Mouse (Mus musculus) lung, postnatal 4 days (tissue): ENCODE data around the gene Tcaim.
"Not testable (repeated sequence)": the region's sequence is repeated elsewhere in the genome, so short reads cannot be mapped to it uniquely, and the experiment has no call there.

Source experiments
- DNase-seq, 2 experiments: peaks; one replicate each; pipeline ENCODE4 v3.0.0; 2021

Tcaim gene

DNA sequence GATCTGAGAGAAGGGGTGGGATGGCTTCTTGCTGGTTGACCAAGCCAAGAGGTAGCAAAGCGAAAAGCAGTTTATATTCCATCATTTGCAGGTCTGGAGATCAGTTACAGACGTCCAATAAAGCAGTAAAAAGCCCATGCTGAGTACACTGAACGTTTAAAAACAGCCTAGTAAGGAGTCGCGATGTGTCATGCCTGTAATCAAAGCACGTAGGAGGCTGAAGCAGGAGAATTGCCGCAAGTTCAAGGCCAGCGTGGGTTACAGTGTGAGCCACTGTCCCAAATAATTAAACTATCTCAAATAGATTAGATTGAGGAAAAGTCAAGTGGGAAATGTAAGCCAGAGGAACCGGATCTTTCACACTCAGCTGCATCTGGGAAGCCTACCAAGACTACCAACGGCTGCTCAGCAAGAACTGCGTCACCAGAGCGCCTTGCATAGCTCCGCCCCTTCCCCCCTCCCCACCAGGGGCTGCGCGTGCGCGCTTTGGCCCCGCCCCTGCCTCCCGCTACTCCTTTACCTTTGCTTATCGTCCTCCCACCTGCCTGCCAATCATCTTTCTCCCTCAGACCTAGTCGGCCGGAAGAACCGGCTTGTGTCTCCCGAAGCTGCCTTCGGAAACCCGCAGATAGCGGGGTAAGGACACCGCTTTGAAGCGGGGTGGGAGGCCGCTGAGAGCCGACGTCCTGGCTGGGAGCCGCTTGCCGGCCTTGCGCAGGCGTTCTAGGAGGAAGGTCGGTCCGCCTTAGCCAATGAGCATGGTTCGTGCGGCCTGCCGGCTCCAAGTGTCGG lies at the start of gene Tcaim:
Gene Tcaim (plus strand): TSS at position 487 of the 792 bp plus-strand sequence.
- peak; percentile 94 for DNase-seq

DNA sequence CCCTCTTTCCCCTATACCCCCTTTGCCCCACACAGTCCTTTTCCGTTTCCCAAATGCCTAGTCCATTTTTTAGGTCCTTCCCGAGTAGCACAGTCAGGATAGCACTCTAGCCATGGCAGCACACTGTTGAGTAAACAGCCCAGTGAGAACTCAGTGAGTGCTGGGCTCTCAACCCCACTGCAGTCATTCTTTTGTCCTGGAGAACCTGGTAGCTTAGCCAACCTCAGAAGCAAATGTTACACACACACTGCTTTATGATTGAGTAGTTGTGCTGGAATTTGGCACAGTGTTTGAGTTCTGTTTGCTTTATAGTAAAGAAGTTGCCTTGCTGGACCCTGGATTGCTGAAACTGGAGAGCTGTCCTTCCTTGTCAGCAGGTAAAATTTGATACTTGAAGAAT lies 47.7 kb upstream of the Tcaim start:
- peak in 1 of 2 experiments; percentile 58 for DNase-seq

DNA sequence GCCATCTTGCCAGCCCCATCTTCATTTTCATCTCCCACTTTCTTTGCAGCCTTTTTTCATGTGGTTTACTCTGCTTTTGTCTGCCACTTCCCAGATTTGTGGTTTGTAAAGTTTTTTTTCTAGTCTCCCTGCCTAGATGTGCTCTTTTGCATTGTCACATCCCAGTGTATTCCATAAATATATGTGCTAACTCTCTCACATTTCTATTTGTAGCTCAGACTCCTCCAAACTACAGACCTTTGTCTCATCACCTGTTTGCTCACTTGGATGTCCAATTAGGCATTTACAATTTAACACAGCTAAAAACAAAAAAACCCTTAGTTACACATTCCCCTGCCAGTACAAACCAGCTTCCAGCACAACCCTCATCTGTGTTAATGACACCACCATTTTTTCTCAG lies 45.2 kb upstream of the Tcaim start:
- DNase-seq, result no peak

DNA sequence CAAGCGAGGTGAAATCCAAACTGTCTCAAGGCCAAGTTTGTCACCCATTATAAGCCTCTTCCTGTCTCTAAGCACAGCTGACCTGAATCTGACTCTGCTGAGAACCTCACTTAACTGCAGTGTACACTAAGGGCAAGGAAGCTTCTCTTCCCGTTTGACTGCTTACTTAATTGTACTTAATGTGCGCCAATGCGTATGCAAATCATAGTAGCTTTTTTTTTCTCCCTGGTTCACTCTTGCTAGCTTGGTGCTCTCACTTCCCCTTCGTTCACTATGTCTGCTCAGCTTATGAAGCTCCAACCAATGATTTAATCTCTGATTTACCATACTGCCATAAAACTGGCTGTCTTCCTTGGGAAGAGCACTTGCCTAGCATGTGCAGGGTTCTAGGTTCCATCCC lies 20.1 kb upstream of the Tcaim start:
- DNase-seq, result no peak

DNA sequence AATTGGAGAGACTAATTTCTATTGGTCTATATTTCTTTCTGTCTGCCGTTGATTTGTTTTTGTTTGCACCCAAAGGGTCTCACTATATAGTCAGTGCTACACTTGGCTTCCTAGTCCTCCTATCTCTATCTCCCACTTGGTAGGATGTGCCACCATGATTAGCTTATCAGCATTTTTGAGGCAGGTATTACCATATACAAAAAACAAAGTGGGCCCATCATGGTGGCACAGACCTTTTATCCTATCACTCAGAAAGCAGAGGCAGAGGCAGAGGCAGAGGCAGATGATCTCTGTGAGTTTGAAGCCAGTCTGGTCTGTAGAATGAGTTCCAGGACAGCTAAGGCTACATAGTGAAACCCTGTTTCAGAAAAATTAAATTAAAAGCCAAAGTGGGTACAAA lies 18.8 kb upstream of the Tcaim start:
- no peak for DNase-seq

DNA sequence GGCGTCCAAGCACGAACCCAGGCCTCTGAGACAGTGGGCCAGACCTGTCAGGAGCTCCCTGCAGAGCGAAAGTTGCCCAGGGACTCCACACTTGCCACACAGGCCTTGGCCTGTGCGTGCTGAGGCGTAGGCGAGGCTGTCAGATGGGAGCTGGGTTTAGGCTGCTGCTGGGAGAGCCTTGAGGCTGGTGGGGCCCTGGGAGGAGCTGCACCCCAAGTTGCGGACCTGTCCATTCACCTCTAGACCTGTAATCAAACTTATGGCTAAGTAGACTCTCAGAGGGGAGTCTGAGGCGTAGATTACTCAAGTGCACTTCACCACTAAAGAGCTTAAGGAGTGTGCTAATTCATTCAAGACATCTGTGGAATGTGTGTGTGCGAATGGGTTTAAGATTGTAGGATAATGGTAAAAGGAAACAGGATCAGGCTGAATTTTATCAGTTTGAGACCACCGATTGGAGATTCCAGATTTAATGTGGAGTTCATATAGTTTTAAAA lies 554 bp downstream of the Tcaim start:
- no peak for DNase-seq

DNA sequence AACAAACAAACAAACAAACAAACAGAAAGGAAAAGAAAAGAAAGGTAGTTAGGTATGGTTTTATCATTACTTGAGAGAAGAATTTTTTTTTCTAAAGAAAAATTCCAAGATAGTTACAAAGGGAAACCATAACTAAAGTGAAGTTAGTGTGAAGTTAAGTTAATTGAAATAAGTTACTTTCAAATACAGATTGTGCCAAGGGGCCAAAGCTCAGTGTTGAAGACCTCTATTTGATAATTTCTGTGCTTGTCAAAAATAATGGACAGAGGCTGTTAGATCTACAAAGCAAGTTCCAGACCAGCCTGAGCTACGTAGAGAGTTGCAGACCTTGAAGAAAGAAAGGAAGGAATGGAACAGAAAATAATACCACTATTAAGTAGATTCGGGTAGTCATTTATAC lies 1.8 kb downstream of the Tcaim start:
- DNase-seq, result no peak

DNA sequence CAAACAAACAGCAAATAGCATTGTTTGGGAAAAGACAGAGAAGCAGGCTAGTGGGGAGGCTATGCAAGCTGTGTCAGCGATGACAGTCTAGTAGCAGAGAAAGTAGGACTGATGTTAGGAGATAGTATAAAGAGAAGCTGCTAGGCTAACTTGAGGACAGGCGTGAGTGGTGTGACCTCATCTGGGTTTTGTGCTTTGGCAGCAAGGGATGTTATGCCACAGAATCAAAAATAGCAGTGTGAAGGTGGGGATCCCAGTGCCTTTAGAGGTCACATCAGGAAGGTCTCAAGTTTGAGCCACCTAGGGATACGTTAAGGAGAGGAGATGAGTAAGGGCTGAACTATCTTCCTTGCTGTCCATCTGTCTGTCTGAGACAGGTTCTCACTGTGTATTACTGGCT lies 4.9 kb downstream of the Tcaim start:
- no peak for DNase-seq

DNA sequence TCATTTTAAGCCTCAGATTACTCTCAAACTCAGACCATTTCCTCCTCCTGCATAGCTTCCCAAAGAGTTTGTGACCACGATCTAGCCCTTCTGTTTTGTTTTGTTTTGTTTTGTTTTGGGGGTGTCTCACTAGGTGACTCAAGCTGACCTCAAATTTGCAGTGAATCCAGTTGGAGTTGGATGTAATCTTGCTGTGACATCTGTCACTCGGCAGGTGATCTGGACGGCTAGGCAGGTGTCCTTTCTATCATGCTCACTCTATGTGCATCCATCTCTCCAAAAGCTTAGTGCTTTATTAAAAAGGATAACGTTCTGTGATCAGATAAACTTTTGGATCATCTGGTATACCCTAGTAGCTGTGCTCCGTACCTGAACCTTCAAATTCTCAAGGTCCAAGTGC lies 7.0 kb downstream of the Tcaim start:
- DNase-seq, result no peak

DNA sequence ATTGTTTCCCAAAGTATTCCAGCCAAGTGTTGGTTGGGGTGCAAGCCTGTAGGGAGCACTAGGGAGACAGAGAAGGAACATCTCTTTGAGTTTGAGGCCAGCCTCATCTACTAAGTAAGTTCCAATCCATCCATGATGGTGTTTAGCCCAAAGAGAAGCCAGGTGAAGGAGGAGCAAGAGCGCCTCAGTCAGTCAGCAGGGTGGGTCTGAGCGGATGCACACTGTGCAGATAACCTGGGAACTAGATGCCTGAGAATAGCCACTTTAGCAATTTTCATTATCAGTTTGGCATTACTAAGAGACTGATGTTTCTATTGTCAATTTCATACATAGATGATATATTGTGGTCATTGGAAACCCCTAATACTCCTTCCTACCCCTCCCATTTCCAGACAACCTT lies 9.4 kb downstream of the Tcaim start:
- DNase-seq, result no peak

DNA sequence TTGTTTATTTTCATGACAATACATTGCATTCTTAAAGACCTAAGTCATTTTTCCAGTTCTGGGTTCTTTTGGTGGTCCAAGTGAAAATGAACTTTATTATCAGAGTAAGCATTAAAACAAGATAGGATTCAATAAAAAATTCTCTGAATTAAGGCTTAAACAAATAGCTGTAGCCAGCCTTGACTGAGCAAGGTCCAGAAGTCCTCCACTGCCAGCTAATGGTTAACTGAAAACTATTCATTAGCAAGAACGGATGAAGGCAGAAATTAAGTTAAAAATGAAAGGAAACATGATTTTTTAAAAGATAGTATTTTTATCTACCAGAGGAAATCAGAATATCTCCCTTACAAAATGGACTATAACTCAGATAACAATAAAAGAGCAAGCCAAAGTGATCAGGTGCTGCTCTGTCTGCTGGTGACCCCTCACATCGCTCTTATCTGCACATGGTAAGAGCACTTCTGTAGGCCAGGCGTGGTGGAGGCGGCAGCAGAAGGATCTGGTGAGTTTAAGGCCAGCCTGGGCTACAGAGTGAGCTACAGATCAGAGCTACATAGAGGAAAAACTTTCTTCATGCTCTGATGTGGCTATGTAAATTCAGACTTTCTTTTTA lies 10.0 kb downstream of the Tcaim start:
- DNase-seq, result no peak

DNA sequence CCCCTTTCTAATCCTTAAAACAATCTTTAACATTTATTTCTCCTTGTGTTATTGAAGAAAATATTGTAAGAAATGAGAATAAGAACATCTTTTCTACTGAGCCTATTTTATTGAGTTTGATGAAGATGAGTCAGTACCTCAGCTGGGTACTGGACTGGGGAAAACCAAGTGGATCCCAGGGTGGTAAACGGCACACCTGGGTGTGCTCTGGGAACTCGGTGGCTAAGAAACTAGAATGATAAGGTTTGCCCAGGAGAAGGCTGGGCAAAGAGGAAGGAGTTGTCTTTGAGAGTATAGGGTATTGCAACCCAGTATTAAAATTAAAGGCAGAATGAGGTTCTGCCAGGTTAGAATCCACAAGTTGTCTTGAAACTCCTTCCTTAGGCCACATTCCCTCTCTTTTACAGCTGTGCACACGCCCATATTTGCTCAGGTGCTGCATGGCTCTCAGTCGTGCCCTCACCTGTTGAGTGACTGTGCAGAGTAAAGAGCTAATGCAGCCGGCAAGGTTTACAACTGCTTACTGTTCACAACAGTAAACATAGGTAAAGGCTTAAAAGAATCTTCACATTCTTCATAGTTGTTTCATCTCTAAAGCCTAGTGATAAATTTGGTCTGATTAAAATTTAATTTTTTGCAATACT lies 18.2 kb downstream of the Tcaim start:
- DNase-seq, result no peak

DNA sequence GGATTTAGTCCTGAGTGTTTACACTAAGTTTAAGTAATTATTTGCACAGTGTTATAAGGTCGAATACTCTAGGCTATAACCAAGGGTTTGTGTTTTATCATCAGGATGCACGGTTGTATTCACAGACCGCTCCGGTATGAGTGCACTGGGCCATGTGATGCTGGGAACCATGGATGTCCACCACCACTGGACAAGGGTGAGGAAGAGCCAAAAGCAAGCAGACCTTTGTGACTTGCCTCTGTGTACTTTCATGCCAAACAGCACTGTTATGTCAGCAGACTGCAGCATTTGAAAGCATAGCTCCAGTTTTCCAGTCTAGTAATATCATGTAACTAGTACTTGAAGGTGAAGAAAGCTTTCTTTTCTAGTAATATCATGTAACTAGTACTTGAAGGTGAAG lies 21.4 kb downstream of the Tcaim start:
- no peak for DNase-seq

DNA sequence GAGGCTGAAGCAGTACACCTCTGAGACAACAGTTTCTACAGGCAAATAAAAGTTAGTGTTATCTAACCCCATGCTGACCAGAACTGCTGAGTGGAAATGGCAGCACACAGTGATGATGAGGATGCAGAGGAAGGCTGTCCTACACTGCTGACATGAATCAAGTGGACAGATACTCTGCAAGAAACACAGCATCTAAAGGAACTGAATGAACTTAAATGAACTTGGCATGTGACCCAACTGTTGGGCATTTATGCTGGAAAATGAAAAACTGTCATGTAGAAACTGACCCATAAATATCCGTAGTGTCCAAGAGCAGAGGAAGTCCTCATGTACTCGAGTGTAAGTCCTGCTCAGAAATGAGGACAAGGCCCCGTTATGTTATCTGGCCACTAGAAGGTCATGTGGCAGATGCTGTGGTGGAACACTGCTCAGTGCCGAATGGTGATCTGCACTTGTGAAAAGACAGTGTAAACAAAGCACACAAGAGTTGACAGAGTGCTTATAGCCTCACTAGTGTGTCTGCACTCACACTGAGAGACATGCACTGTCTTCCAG lies 24.6 kb downstream of the Tcaim start:
- DNase-seq, result no peak

DNA sequence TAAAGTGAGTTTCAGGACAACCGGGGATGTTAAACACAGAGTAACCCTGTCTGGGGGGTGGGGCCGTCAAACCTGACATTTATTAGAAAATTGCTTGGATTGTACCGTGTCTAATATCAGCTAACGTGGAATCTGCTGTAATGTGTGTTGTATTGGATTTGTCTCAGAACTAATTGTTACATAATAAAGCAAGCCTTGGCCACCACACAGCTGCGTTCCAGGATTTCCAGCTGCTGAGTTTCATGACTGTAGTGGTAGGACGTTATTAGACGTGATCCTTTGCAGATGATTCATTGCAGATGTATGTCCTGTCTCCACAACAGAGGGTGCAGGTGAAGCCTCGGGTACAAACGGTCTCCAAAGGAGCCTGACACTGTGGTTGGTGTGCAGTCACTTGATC lies 30.8 kb downstream of the Tcaim start:
- no peak for DNase-seq

DNA sequence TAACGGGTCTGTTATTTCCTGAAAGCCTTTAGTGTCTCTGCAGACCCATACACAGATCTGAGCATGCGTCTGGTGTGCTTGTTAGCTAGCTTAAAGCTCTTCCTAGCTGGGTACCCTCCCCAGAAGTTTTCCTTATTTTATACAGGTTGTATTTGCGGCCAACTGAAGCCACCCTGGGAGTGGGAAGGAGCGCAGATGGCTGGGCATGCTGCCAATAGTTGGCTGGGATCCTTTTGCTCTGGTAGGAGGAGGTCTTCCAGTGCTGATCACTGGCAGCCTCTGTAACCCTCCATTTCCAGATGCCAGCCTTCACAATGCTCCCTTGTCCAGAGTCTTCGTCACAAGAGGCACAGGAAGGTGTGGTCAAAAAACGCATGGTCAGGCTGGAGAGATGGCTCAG lies 31.5 kb downstream of the Tcaim start:
- peak; percentile 32 to 58 for DNase-seq

DNA sequence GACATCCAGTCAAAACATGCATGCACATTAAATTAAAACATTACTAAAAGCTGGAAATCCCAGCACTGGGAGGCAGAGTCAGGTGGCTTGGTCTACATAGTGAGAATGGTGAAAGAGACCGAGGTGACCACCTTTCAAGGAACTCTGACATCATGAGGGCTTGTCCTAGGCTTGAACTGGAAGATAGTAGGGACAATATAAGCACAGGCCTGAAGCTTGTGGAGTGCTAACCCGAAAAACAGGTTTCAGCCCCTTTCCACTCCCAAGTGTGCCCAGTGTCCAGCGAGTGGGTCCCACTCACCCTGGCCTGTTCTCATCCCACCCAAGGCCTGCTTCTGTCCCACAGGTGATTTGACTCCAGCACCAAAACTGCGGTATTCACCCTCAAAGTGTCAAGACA lies 31.9 kb downstream of the Tcaim start:
- no peak for DNase-seq

DNA sequence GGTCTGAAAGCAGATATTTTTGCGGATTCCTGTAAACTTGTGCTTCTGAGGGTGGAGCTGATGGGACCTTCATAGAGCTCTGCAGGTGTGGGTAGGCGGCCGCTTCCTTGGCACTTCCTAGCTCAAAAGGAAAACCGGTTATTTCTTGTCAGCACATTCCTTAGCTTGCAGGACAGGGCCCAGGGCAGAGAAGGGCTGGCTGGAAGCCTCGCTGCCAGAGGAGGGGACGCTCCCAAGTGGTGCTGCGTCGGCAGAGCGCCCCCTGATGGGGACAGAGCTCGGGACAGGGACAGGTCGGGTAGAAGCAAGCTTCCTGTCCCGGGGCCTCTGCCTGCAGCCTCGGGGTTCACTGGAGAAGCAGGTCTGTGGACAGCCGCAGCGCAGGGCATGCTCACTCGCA lies 32.3 kb downstream of the Tcaim start:
- DNase-seq, result peak; percentile 80 to 88

DNA sequence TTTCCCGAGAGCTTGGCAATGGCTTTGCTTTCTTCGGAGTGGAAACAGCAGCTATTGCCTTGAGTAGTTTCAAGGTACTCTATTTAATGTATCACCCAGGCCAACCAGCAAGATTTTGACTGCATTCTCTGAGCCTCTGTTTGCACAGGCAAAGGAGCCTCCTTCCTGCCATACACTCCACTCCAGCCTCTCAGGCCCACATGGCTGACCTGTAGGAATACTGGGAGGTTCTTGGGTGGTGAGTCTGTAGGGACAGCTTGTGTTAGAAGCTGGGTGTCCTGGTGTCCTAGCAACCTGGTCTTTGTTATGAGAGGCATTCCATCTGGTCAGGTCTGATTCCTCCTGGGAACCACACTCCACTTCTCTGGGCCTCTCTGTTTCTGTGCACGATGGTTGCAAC lies 38.4 kb downstream of the Tcaim start, which contains the start of gene Gm35549:
Gene Gm35549 (minus strand): TSS at position 276 of the 400 bp plus-strand sequence.
- DNase-seq, result peak in 1 of 2 experiments; percentile 36

DNA sequence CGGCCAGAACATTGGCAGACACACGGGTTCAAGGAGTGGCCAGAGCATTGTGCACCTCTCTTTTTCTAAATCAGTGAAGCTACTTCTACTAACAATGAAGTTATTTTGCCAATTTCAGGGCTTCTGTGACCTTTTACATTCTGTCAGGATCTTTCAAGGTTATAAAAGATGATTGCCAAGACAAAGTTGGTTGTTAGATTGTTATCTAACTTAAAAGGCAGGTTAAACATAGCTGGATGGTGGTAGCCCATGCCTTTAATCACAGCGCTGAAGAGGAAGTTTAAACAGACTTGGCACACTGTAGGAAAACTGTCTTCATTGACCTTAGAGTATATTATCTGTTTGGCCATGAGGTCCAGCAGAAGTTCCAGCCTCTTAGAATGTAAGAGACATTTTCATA lies 40.3 kb downstream of the Tcaim start:
- no peak for DNase-seq

DNA sequence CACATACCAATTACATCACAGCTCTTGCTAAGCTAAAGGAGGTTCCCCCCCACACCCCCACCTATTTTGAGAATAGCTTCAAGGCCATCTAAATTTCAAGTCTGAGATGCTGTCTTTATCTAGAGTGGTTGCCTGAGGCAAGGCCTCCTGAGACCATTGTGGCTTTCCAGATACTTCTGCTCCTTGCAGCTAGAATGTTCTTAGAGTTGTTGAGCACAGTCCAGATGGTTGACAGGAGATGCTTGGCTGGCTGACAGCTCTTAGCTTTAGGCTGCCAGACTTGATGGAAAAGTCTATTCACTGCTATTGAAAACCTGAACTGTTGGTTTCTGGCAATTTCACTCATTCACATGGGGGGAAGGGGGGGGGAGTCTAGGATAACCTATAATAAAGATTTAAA lies 40.8 kb downstream of the Tcaim start:
- peak in 1 of 2 experiments; percentile 35 for DNase-seq

DNA sequence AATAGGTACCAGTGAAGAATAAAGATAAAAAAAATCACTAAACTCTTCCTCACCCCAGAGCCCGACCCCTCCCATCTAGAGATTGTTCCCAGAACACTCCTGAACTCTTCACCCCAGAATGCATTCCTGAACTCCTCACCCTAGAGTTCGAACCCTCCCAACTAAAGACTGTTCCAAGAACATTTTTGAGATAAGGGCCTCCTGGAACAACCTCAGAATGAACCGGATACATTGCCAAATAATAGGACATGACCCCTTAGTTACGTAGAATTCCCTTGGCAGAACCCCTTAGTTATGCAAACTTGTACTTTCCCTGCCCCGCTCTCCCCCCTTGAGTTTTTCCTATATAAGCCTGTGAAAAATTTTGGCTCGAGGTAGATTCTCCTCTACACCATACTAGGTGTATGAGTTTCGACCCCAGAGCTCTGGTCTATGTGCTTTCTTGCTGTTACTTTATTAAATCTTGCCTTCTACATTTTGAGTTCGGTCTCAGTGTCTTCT lies 42.5 kb downstream of the Tcaim start:
- not testable (repeated sequence) for DNase-seq

DNA sequence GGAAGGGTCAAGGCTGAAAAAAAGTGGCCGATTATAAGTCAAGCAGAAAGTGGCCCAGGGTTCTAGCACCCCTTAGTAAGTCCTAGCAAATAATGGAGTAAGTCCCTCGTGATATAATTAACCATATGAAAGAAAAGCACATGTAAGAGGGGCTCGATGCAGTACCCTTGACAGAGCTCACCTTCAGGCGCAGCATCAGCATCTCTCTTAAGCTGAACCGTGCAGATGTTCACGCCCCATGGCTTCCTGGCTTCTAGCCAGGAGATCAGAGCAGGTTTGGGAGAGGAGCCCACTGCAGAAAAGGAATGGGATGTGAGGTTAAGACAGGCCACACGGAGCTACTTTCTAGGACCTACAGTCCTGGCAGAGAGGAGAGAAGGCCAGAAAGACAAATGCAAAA lies 49.2 kb downstream of the Tcaim start:
- DNase-seq, result no peak
